Mouse (Mus musculus): ENCODE results near the gene Sirt4. TPM values are rescaled to one million over a fixed set of nuclear protein-coding genes. Genes with fewer than 3 reads are reported as not detected.

The Sirt4 gene
- polyA plus RNA-seq, 1 experiment = 13.6 TPM

DNA sequence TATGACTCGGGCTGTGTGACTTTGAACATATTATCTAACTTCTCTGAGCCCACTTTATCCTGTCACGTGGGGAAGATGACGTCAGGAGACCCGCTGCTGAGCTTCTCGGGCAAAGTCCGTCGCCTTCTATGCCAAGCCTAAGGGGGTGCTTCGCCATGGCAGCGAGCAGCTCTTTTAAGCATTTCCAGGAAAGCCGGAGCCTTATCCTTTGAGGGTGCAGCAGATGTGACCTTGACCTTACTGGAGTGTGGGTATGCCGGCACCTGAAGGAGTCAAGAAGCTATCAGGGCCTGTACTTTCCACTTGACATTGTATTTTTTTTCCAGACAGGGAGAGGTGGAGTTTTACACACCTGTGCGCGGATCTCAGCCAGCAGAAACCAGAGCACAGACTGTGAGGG, 25.6 kb downstream of the Sirt4 start:
- TF ChIP-seq SRF (IDR thresholded peaks at IDR 0.05; ENCODE audit: control insufficient read depth, insufficient read length, low read depth) (no peak), TCF12 (IDR thresholded peaks at IDR 0.05; ENCODE audit: insufficient read depth, poor library complexity, severe bottlenecking) (no peak), POLR2AphosphoS2 (IDR thresholded peaks at IDR 0.05; ENCODE audit: insufficient read length, low read depth) (no peak), MYOD1 (IDR thresholded peaks at IDR 0.05; ENCODE audit: control insufficient read depth in 1 of 3, insufficient read length in 2 of 3, low read depth in 2 of 3) (no peak), E2F4 (IDR thresholded peaks at IDR 0.05; ENCODE audit: insufficient read depth) (no peak), USF1 (IDR thresholded peaks at IDR 0.05; ENCODE audit: low read depth) (no peak), REST (IDR thresholded peaks at IDR 0.05; ENCODE audit: insufficient read depth, insufficient read length) (no peak), CEBPB (IDR thresholded peaks at IDR 0.05; ENCODE audit: insufficient read depth, poor library complexity, severe bottlenecking) (no peak), POLR2A (IDR thresholded peaks at IDR 0.05; ENCODE audit: insufficient read length, low read depth) (no peak), MYOG (IDR thresholded peaks at IDR 0.05; ENCODE audit: control insufficient read depth in 1 of 3, insufficient read depth in 1 of 3, insufficient read length in 2 of 3, low read depth in 2 of 3) (no peak), MAX (IDR thresholded peaks at IDR 0.05; ENCODE audit: low read depth) (no peak), TCF3 (IDR thresholded peaks at IDR 0.05; ENCODE audit: insufficient read length, low read depth) (no peak)
- H3K4me3 ChIP-seq = no peak overlapping the region
- H3K36me3 ChIP-seq (ENCODE audit: control insufficient read depth, insufficient read depth) = no peaks in the 10 kb centered on the region
- no peak overlapping the region for H3ac ChIP-seq (ENCODE audit: control insufficient read depth, insufficient read length)
- H3K79me2 ChIP-seq (ENCODE audit: control insufficient read depth, insufficient read depth) = no peaks in the 10 kb centered on the region
- peaks cover 15% of the 10 kb centered on the region for H3K27me3 ChIP-seq (ENCODE audit: control insufficient read depth, insufficient read depth, insufficient read length)
- no peak overlapping the region for H3K4me2 ChIP-seq (ENCODE audit: low read depth)

DNA sequence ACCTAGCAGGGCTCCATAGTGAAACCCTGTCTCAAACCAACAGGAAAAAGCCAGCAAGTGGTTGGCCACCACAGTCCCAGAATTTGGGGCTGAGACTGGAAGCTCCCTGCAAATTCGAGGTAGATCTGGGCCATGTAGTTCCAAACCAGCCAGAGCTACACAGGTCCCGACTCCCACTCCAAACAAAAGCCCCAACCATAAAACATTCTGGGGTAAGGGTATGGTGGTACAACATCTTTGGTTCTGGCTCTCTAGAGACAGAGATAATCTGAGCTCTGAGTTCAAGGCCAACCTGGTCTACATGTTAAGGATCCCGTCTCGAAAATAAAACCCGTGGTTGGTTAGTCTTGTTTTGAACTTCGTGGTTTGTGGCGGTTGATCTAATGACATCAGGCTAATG, 28.7 kb downstream of the Sirt4 start:
- H3K27me3 ChIP-seq (ENCODE audit: control insufficient read depth, insufficient read depth, insufficient read length) = peaks cover 15% of the 10 kb centered on the region
- no peaks in the 10 kb centered on the region for H3K36me3 ChIP-seq (ENCODE audit: control insufficient read depth, insufficient read depth)
- H3ac ChIP-seq (ENCODE audit: control insufficient read depth, insufficient read length) = no peak overlapping the region
- H3K79me2 ChIP-seq (ENCODE audit: control insufficient read depth, insufficient read depth) = no peaks in the 10 kb centered on the region
- TF ChIP-seq TCF3 (IDR thresholded peaks at IDR 0.05; ENCODE audit: insufficient read length, low read depth) (no peak), CEBPB (IDR thresholded peaks at IDR 0.05; ENCODE audit: insufficient read depth, poor library complexity, severe bottlenecking) (no peak), MYOG (IDR thresholded peaks at IDR 0.05; ENCODE audit: control insufficient read depth in 1 of 3, insufficient read depth in 1 of 3, insufficient read length in 2 of 3, low read depth in 2 of 3) (no peak), MYOD1 (IDR thresholded peaks at IDR 0.05; ENCODE audit: control insufficient read depth in 1 of 3, insufficient read length in 2 of 3, low read depth in 2 of 3) (no peak), REST (IDR thresholded peaks at IDR 0.05; ENCODE audit: insufficient read depth, insufficient read length) (no peak), TCF12 (IDR thresholded peaks at IDR 0.05; ENCODE audit: insufficient read depth, poor library complexity, severe bottlenecking) (no peak), POLR2A (IDR thresholded peaks at IDR 0.05; ENCODE audit: insufficient read length, low read depth) (no peak), E2F4 (IDR thresholded peaks at IDR 0.05; ENCODE audit: insufficient read depth) (no peak), POLR2AphosphoS2 (IDR thresholded peaks at IDR 0.05; ENCODE audit: insufficient read length, low read depth) (no peak), SRF (IDR thresholded peaks at IDR 0.05; ENCODE audit: control insufficient read depth, insufficient read length, low read depth) (no peak), MAX (IDR thresholded peaks at IDR 0.05; ENCODE audit: low read depth) (no peak), USF1 (IDR thresholded peaks at IDR 0.05; ENCODE audit: low read depth) (no peak)
- no peak overlapping the region for H3K4me3 ChIP-seq
- H3K4me2 ChIP-seq (ENCODE audit: low read depth) = no peak overlapping the region

DNA sequence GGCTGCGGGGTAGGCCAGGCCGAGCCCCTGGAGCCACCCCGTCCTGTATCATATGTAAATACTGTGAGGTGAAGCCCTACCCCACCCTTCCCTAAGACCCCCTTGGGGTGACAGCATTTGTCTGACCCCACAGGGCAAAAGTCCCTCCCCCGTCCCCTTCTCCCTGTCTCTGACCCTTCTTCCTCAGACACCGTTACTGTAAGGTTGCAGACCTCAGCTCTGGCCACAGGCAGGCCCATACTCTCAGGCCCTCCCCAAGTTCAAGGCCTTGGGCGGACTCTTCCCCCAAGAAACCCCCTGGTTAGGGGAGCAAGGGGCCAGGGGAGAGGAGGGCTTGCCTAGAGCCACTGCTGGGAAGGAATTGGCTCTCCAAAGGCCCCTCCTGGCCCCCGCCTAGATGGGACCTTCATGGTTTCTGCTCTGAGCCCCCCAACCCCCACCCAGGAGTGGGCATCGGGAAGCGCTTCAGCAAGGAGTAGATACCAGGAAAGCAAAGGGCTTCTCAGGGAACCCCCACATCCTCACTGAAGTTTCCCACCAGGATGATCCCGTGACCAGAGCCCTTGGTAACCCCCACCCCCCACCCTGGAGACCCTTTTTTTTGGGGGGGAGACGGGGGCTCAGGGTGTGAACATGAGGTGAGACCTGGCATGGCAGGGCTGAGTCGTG, 30.0 kb downstream of the Sirt4 start:
- no peaks in the 10 kb centered on the region for H3K36me3 ChIP-seq (ENCODE audit: control insufficient read depth, insufficient read depth)
- TF ChIP-seq TCF12 (IDR thresholded peaks at IDR 0.05; ENCODE audit: insufficient read depth, poor library complexity, severe bottlenecking) (no peak), REST (IDR thresholded peaks at IDR 0.05; ENCODE audit: insufficient read depth, insufficient read length) (no peak), E2F4 (IDR thresholded peaks at IDR 0.05; ENCODE audit: insufficient read depth) (no peak), MYOD1 (IDR thresholded peaks at IDR 0.05; ENCODE audit: control insufficient read depth in 1 of 3, insufficient read length in 2 of 3, low read depth in 2 of 3) (no peak), MYOG (IDR thresholded peaks at IDR 0.05; ENCODE audit: control insufficient read depth in 1 of 3, insufficient read depth in 1 of 3, insufficient read length in 2 of 3, low read depth in 2 of 3) (no peak), POLR2A (IDR thresholded peaks at IDR 0.05; ENCODE audit: insufficient read length, low read depth) (no peak), MAX (IDR thresholded peaks at IDR 0.05; ENCODE audit: low read depth) (no peak), CEBPB (IDR thresholded peaks at IDR 0.05; ENCODE audit: insufficient read depth, poor library complexity, severe bottlenecking) (no peak), USF1 (IDR thresholded peaks at IDR 0.05; ENCODE audit: low read depth) (no peak), TCF3 (IDR thresholded peaks at IDR 0.05; ENCODE audit: insufficient read length, low read depth) (no peak), SRF (IDR thresholded peaks at IDR 0.05; ENCODE audit: control insufficient read depth, insufficient read length, low read depth) (no peak), POLR2AphosphoS2 (IDR thresholded peaks at IDR 0.05; ENCODE audit: insufficient read length, low read depth) (no peak)
- no peak overlapping the region for H3K4me2 ChIP-seq (ENCODE audit: low read depth)
- H3ac ChIP-seq (ENCODE audit: control insufficient read depth, insufficient read length) = no peak overlapping the region
- H3K27me3 ChIP-seq (ENCODE audit: control insufficient read depth, insufficient read depth, insufficient read length) = peaks cover 7% of the 10 kb centered on the region
- no peak overlapping the region for H3K4me3 ChIP-seq
- H3K79me2 ChIP-seq (ENCODE audit: control insufficient read depth, insufficient read depth) = no peaks in the 10 kb centered on the region

DNA sequence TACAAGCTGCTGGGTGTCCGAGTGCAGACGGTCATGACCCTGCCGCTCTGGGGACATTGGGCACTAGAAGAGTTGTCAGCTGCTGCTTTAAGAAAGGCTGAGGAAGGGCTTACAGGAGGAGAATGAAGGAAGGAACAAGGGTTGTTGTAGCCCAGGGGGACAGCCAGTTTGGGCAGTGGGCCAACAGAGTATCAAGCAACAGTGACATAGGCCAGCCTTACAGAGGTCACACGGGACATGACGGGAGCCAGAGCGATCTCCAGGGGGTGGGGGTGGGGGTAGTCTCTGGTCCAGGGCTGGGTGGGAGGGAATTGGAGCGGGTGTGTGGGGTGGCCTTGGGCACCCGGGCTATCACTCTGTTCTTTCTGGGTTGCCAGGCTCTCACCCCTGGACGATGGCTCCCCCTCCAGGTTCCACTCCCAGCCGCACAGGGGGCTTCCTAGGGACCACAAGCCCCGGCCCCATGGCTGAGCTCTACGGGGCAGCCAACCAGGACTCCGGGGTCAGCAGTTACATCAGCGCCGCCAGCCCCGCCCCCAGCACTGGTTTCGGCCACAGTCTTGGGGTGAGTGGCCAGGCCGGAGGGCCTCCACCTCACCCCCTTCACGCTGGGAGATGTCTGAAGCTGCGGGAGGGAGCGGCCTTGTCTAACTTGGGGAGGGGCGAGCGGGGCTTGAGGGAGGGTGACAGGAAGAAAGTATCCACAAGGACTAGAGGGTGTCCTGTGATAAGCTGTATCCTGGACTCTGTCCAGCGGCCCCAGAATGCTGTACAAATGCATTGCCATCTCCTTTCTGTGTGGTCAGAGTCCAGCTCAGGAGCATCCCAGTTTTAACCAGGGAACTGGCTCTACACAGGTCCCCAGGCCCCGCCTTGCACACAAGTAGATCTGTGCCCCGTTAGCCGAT, 33.9 kb downstream of the Sirt4 start:
- Histone ChIP-seq H3K79me2 (ENCODE audit: control insufficient read depth, insufficient read depth) (no peaks in the 10 kb centered on the region), H3ac (ENCODE audit: control insufficient read depth, insufficient read length) (no peak overlapping the region), H3K27me3 (ENCODE audit: control insufficient read depth, insufficient read depth, insufficient read length) (no peaks in the 10 kb centered on the region), H3K4me3 (no peak overlapping the region), H3K4me2 (ENCODE audit: low read depth) (no peak overlapping the region), H3K36me3 (ENCODE audit: control insufficient read depth, insufficient read depth) (no peaks in the 10 kb centered on the region)
- TF ChIP-seq TCF12 (IDR thresholded peaks at IDR 0.05; ENCODE audit: insufficient read depth, poor library complexity, severe bottlenecking) (no peak), POLR2A (IDR thresholded peaks at IDR 0.05; ENCODE audit: insufficient read length, low read depth) (no peak), MYOG (IDR thresholded peaks at IDR 0.05; ENCODE audit: control insufficient read depth in 1 of 3, insufficient read depth in 1 of 3, insufficient read length in 2 of 3, low read depth in 2 of 3) (no peak), POLR2AphosphoS2 (IDR thresholded peaks at IDR 0.05; ENCODE audit: insufficient read length, low read depth) (no peak), TCF3 (IDR thresholded peaks at IDR 0.05; ENCODE audit: insufficient read length, low read depth) (no peak), USF1 (IDR thresholded peaks at IDR 0.05; ENCODE audit: low read depth) (no peak)
